Mouse (Mus musculus): ENCODE measurements around the gene Krtap1-3. TPM values are rescaled to one million over a fixed set of nuclear protein-coding genes. Genes with fewer than 3 reads are reported as not detected.

The Krtap1-3 gene
- under 1 TPM in 1 of 2 experiments, not detected in 1; 0.27 TPM for polyA plus RNA-seq (2017; shearing (Covaris generic))

GRCm38 (mm10) chr11:99590981-99591380 is at the start of gene Krtap1-3:
Krtap1-3 (minus strand) TSS chr11:99591339.

DNA sequence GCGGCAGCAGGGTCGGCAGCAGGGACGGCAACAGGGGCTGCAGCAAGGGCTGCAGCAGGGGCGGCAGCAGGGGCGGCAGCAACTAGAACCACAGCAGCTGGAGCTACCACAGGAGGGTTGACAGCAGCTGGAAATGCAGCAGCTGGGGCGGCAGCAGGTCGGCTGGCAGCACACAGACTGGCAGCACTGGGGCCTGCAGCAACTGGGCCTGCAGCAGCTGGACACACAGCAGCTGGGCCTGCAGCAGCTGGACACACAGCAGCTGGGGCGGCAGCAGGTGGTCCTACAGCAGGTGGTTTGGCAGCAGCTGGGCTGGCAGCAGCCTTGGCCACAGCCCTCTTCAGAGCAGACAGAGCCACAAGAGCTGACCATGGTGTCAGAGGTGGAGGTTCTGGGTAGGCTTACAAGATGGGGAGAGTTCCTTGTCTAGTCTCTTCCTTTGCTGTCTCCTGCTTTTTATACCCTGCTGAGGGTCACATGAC is 43.6 kb upstream of the Krtap1-3 start, which contains the start of gene Krtap4-2:
Gene Krtap4-2, minus strand, starts transcription at position 432 of the 482 bp plus-strand sequence.

GRCm38 (mm10) chr11:99628138-99628537 is 37.0 kb upstream of the Krtap1-3 start, which contains the start of gene Krtap4-1:
Krtap4-1 (minus strand) TSS chr11:99628238.

GRCm38 (mm10) chr11:99620335-99620734 is 29.2 kb upstream of the Krtap1-3 start, which contains the start of gene Gm11562:
Gm11562 (minus strand) TSS chr11:99620435.

DNA sequence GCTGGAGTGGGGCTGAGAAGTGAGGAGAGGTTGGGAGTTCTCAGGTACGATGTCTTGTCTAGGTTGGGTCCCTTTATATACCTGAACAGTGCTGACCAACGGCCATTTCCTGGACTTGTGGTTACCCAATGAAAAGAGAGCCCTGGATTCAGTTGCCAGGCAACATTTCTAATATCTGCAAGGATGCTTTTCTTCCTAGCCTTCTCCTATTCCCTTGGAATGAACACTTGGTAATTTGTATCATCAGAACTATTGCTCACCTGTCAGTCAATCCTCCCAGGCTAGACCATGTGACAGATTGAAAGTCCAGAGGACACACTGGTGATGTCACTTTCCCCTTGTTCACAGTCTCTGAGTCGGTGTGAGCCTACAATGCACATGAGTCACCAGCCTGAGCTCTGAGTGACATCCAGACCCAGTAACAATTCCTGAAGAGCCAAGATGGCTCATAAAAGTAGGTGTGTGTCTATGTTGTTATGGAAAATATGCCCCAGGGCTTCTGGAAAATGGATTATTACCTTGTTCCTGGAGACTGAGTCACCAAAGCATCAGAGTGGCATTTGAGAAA is 23.7 kb upstream of the Krtap1-3 start, which contains the start of gene Krtap2-4:
Gene Krtap2-4, minus strand, starts transcription at position 51 of the 568 bp plus-strand sequence.

DNA sequence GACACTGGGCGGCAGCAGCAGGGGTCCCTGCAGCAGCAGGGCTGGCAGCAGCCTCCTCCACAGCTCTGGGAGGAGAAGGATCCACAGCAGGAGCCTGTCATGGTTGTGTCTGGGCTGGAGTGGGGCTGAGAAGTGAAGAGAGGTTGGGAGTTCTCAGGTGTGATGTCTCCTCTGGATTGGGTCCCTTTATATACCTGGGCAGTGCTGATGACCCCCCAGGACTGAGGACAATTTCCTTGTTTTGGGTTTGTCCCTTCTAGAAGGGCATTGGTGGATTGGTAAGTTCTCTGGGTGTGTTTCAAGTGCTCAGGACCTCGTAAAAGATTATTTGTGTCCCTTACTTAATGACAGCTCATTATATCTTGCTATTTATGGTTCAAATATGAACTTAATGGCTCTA is 18.9 kb upstream of the Krtap1-3 start, which contains the start of gene Gm11937:
Gene Gm11937, minus strand, starts transcription at position 101 of the 400 bp plus-strand sequence.

GRCm38 (mm10) chr11:99603208-99603607 is 12.1 kb upstream of the Krtap1-3 start, which contains the start of gene Gm11938:
Gm11938 (minus strand) TSS chr11:99603308.

GRCm38 (mm10) chr11:99597742-99598141 is 6.6 kb upstream of the Krtap1-3 start, which contains the start of gene Krtap9-3:
Krtap9-3 (minus strand) TSS chr11:99598105.

GRCm38 (mm10) chr11:99583245-99583704 is 7.9 kb downstream of the Krtap1-3 start, which contains the start of gene Krtap1-4:
Krtap1-4 (minus strand) TSS chr11:99583654.

DNA sequence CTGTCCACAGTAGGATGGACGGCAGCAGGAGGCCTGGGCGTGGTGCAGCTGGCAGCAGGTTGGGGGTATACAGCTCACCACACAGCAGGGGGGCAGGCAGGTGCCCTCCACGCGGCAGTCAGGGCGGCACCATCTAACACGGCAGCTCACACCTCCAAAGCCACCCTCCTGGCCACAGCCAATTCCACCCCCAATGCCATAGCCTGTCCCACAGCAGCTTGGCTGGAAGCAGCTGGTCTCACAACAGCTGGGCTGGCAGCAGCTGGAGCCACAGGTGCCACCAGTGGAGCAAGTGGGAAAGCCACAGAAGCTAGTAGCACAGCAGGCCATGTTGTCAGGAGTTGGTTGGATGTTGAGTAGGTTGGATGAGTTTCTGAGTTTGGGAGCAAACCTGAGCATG is 10.5 kb downstream of the Krtap1-3 start, which contains the start of gene Krtap1-5:
Gene Krtap1-5, minus strand, starts transcription at position 381 of the 400 bp plus-strand sequence.

GRCm38 (mm10) chr11:99566530-99566929 is 24.6 kb downstream of the Krtap1-3 start, which contains the start of gene Krtap3-1:
Krtap3-1 (minus strand) TSS chr11:99566630.

GRCm38 (mm10) chr11:99559366-99559765 is 31.8 kb downstream of the Krtap1-3 start, which contains the start of gene Gm11939:
Gm11939 (minus strand) TSS chr11:99559466.

GRCm38 (mm10) chr11:99556753-99557152 is 34.4 kb downstream of the Krtap1-3 start, which contains the start of gene Krtap3-2:
Krtap3-2 (minus strand) TSS chr11:99556853.

GRCm38 (mm10) chr11:99550765-99551164 is 40.4 kb downstream of the Krtap1-3 start, which contains the start of gene Krtap3-3:
Krtap3-3 (minus strand) TSS chr11:99550865.

Other genes with a start within 250 kb of the Krtap1-3 start
- gene Krt27, start 240.2 kb downstream of the Krtap1-3 start, polyA plus RNA-seq (2017; shearing (Covaris generic)), result not detected
- gene Krt28, start 216.4 kb downstream of the Krtap1-3 start, polyA plus RNA-seq (2017; shearing (Covaris generic)), result not detected
- gene Krt10, start 202.0 kb downstream of the Krtap1-3 start, polyA plus RNA-seq (2017; shearing (Covaris generic)), result 1 to 10 TPM; 8.0 to 9.9 TPM
- under 1 TPM in 1 of 2 experiments, not detected in 1; 0.11 TPM for gene Krt12, start 169.1 kb downstream of the Krtap1-3 start, polyA plus RNA-seq (2017; shearing (Covaris generic))
- gene Krt20, start 153.2 kb downstream of the Krtap1-3 start, polyA plus RNA-seq (2017; shearing (Covaris generic)), result not detected
- gene Krt23, start 98.2 kb downstream of the Krtap1-3 start, polyA plus RNA-seq (2017; shearing (Covaris generic)), result not detected
- under 1 TPM in 1 of 2 experiments, not detected in 1; 0.36 TPM for gene Krt39, start 70.0 kb downstream of the Krtap1-3 start, polyA plus RNA-seq (2017; shearing (Covaris generic))
- gene Krt40, start 48.2 kb downstream of the Krtap1-3 start, polyA plus RNA-seq (2017; shearing (Covaris generic)), result under 1 TPM in 1 of 2 experiments, not detected in 1; 0.38 TPM
- gene Krtap3-3, start 40.5 kb downstream of the Krtap1-3 start, polyA plus RNA-seq (2017; shearing (Covaris generic)), result not detected
- not detected for gene Krtap3-2, start 34.5 kb downstream of the Krtap1-3 start, polyA plus RNA-seq (2017; shearing (Covaris generic))
- gene Gm11939, start 31.9 kb downstream of the Krtap1-3 start, polyA plus RNA-seq (2017; shearing (Covaris generic)), result 1 to 10 TPM in 1 of 2 experiments, not detected in 1; 1.1 TPM
- not detected for gene Krtap3-1, start 24.7 kb downstream of the Krtap1-3 start, polyA plus RNA-seq (2017; shearing (Covaris generic))
- gene Krtap1-5, start 10.3 kb downstream of the Krtap1-3 start, polyA plus RNA-seq (2017; shearing (Covaris generic)), result not detected
- gene Krtap1-4, start 7.7 kb downstream of the Krtap1-3 start, polyA plus RNA-seq (2017; shearing (Covaris generic)), result not detected
- not detected for gene Krtap9-3, start 6.8 kb upstream of the Krtap1-3 start, polyA plus RNA-seq (2017; shearing (Covaris generic))
- not detected for gene Gm11938, start 12.0 kb upstream of the Krtap1-3 start, polyA plus RNA-seq (2017; shearing (Covaris generic))
- gene Gm11937, start 18.9 kb upstream of the Krtap1-3 start, polyA plus RNA-seq (2017; shearing (Covaris generic)), result not detected
- gene Krtap2-4, start 23.5 kb upstream of the Krtap1-3 start, polyA plus RNA-seq (2017; shearing (Covaris generic)), result not detected
- not detected for gene Gm11562, start 29.1 kb upstream of the Krtap1-3 start, polyA plus RNA-seq (2017; shearing (Covaris generic))
- gene Krtap4-1, start 36.9 kb upstream of the Krtap1-3 start, polyA plus RNA-seq (2017; shearing (Covaris generic)), result not detected
- not detected for gene Krtap4-2, start 43.7 kb upstream of the Krtap1-3 start, polyA plus RNA-seq (2017; shearing (Covaris generic))
- not detected for gene Krtap4-7, start 52.8 kb upstream of the Krtap1-3 start, polyA plus RNA-seq (2017; shearing (Covaris generic))
- not detected for gene Gm11555, start 58.9 kb upstream of the Krtap1-3 start, polyA plus RNA-seq (2017; shearing (Covaris generic))
- gene Gm11563, start 67.6 kb upstream of the Krtap1-3 start, polyA plus RNA-seq (2017; shearing (Covaris generic)), result not detected
- not detected for gene Krtap4-6, start 74.6 kb upstream of the Krtap1-3 start, polyA plus RNA-seq (2017; shearing (Covaris generic))
- not detected for gene Gm14190, start 99.4 kb upstream of the Krtap1-3 start, polyA plus RNA-seq (2017; shearing (Covaris generic))
- not detected for gene Gm14180, start 143.0 kb upstream of the Krtap1-3 start, polyA plus RNA-seq (2017; shearing (Covaris generic))
- under 1 TPM in 1 of 2 experiments, not detected in 1; 0.32 TPM for gene Gm11595, start 181.6 kb upstream of the Krtap1-3 start, polyA plus RNA-seq (2017; shearing (Covaris generic))
- gene Krtap4-8, start 189.4 kb upstream of the Krtap1-3 start, polyA plus RNA-seq (2017; shearing (Covaris generic)), result not detected
- gene Krtap4-9, start 193.9 kb upstream of the Krtap1-3 start, polyA plus RNA-seq (2017; shearing (Covaris generic)), result not detected
- not detected for gene Gm11596, start 202.1 kb upstream of the Krtap1-3 start, polyA plus RNA-seq (2017; shearing (Covaris generic))
- not detected for gene Gm11569, start 207.6 kb upstream of the Krtap1-3 start, polyA plus RNA-seq (2017; shearing (Covaris generic))
- gene Gm11554, start 213.1 kb upstream of the Krtap1-3 start, polyA plus RNA-seq (2017; shearing (Covaris generic)), result not detected
- gene Krtap4-13, start 218.6 kb upstream of the Krtap1-3 start, polyA plus RNA-seq (2017; shearing (Covaris generic)), result not detected
- gene Gm11564, start 224.3 kb upstream of the Krtap1-3 start, polyA plus RNA-seq (2017; shearing (Covaris generic)), result not detected
- gene 2300003K06Rik, start 246.7 kb upstream of the Krtap1-3 start, polyA plus RNA-seq (2017; shearing (Covaris generic)), result not detected